Mouse (Mus musculus) cerebellum, postnatal 10 days (tissue): ENCODE data around the gene Sptb.

Experiments used
- DNase-seq, 2 experiments: peaks; one replicate each; pipeline ENCODE4 v3.0.0; 2021; ENCODE audit warnings: mixed read lengths in 2 of 2

Gene Sptb

GRCm38 (mm10) chr12:76604546-76604945 lies 105.8 kb downstream of the Sptb start:
- DNase-seq, result peak in 1 of 2 experiments; percentile 53

- no peak for DNase-seq
Measured at GRCm38 (mm10) chr12:76603779-76604178, 106.6 kb downstream of the Sptb start.

DNA sequence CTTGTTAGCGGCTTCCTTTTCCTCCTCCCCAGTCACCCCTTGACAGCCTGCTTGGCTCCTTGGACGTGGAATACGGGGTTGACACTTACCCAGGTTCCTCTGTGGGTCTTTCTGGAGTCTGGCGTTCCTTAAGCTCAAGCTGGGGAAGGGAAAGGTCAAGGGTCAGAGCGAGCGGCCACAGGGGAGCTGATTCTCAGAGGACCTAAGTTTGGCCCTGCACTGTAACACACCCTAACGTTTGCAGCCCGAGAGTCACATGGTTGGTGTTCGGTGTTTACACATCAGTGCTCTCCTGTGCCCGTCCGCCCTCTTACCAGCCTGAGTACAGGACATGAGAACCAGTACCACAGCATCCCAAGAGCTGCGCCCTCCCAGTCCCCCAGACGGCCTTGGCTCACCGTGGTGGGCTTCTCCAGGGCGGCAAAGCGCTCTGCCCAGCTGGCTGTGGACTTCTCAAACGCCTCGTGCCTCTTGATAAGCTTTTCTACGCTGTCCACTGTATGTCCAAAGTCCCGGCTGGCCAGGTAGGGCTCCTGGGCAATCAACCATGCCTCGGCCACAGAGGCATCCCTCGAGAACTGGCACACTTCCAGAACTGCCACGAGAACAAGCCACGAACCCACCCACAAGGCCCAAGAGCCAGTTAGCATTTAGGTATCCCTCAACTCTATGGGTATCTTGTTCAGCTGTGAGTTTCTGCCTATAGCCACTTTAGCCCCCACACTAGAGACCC lies 112.0 kb downstream of the Sptb start:
- DNase-seq, result no peak

- DNase-seq, result peak; percentile 53
Measured at GRCm38 (mm10) chr12:76597577-76598100, 112.7 kb downstream of the Sptb start.

- peak; percentile 88 to 91 for DNase-seq
Measured at GRCm38 (mm10) chr12:76596292-76597023, 113.9 kb downstream of the Sptb start.

- no peak for DNase-seq
Measured at GRCm38 (mm10) chr12:76595830-76596229, 114.5 kb downstream of the Sptb start.

- no peak for DNase-seq
Measured at GRCm38 (mm10) chr12:76594556-76594955, 115.8 kb downstream of the Sptb start.

- DNase-seq, result peak; percentile 70 to 75
Measured at GRCm38 (mm10) chr12:76593839-76594322, 116.5 kb downstream of the Sptb start.

GRCm38 (mm10) chr12:76593254-76593653 lies 117.1 kb downstream of the Sptb start:
- DNase-seq, result peak; percentile 52 to 65

DNA sequence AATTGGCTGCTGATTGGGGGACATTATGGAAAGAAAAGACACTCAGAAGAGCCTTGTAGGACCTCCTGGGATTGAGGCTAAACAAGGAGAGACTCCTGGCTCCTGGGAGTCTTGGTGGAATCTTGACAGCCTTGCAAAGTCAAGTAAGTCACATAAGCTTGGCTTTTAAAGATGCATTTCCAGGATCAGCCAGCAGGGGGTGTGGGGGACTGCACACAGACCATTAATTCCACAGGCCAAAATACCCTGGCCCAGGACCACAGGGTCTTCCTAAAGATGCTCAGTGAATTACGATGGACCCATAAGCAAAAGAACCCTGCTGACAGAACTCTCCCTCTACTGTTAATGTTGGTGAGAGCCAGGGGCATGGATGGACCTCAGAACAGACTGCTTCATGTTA lies 118.1 kb downstream of the Sptb start:
- DNase-seq, result peak; percentile 80 to 84

DNA sequence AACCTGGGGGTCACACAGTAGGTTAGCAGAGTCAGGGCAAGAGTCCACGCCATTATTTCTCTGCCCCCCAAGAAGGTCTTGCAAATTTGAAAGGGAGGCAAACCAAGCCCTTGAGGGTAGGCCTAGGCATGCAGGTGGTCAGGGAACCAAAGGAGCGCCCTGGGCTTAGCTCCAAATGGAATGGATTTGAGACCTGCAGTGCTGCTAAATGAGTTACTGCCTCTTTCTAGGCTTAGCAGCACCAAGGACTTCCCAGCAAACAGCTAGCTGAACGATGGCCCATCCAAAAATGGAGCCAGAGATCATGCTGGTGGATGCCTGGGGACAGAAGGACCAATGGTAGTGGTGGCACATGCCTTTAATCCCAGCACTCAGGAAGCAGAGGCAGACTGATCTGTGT lies 119.3 kb downstream of the Sptb start:
- peak in 1 of 2 experiments; percentile 49 for DNase-seq

DNA sequence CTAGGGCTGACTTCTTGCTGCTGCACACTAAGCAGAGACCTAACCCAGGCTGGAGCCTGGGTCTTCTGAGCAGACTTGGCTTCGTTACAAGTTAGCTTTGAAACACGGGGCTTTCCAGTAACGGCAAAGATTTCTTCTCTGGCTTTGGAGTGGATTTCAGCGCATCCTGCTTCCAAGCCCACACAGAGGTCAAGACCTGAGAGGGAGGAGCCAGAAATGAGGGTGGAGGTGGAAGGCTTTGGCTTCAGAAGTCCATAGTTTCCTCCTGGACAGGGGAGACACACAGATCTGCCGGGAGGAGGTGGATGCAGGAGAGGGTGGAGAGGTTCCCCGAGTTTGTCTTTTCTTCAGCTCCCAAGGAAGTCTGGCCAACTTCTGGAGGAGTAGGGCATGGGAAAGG lies 120.8 kb downstream of the Sptb start:
- DNase-seq, result no peak

- DNase-seq, result no peak
Measured at GRCm38 (mm10) chr12:76587357-76587756, 123.0 kb downstream of the Sptb start.

DNA sequence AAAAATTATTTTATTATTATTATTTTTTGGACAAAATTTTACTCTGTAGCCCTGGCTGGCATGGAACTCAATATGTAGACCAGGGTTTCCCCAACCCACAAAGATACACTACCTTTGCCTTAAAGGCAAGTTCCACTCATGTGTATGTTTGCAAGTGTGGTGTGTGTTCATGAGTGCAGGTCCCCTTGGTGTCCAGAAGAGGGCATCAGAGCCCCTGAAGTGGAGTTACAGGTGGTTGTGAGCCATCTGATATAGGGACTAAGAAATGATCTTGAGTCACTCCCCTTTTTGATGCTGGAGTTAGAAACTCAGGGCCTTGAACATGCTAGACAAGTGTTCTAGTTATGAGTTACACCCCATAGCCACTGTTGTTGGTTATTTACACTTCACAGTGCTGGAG lies 125.3 kb downstream of the Sptb start:
- no peak for DNase-seq

- no peak for DNase-seq
Measured at GRCm38 (mm10) chr12:76583454-76583853, 126.9 kb downstream of the Sptb start.

DNA sequence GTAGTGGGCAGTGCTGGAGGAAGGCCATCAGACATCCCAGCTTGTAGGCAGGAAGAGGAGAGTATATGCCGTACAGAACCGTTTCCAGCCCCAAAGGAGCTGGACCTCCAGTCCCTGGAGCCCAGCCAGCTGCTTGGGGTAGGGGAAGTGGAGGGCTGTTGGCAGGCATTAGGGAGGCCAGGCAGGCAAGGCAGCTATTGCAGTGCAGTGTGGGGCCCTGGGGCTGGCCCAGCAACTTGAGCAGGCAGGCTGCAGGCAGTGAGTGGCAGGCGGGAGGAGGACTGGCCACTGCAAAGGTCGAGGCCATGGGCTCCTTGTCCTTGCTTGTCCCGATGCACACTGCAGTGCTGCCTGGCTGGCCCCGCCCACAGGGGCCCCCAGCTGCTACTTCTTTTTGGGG lies 127.5 kb downstream of the Sptb start:
- peak; percentile 79 to 85 for DNase-seq

DNA sequence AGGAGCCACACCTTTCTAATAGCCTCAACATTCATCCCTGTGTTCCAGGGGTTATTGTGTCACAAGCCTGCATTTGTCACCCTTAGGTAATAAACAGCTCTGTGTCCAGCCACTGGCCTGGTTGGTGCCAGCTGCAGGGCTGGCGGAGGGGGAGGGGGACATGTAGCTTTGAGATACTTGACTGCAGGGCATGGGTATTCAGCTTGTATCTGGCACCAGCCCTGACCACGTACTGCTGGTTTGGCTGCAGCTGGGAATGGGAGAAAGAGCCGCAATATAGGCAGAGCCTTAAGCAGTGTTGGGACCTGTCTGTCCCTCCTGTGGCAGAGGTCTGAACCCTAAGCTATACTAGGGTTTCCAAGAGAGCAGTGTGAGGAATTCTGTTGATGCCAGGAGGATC lies 128.2 kb downstream of the Sptb start:
- no peak for DNase-seq

- no peak for DNase-seq
Measured at GRCm38 (mm10) chr12:76579806-76580205, 130.5 kb downstream of the Sptb start.

DNA sequence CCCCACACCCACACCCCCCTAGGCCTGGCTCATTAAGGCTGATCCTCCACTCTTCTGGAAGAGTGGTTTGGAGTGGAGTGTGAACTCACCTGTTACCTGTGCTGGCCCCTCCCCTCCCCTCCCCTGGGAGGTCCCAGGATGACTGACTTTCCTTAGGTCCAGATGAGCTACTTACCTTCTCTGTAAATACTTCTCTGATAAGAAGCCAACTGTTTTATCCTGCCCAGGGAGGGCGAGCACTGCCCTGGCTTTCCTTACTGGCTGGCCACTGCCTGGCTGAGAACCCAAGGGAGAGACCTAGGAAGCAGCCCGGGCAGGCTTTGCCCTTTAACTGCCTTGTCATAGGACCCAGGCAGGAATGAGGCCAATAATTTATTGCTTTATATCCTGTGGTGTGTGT lies 131.9 kb downstream of the Sptb start:
- DNase-seq, result no peak

GRCm38 (mm10) chr12:76577858-76578257 lies 132.5 kb downstream of the Sptb start:
- DNase-seq, result no peak

DNA sequence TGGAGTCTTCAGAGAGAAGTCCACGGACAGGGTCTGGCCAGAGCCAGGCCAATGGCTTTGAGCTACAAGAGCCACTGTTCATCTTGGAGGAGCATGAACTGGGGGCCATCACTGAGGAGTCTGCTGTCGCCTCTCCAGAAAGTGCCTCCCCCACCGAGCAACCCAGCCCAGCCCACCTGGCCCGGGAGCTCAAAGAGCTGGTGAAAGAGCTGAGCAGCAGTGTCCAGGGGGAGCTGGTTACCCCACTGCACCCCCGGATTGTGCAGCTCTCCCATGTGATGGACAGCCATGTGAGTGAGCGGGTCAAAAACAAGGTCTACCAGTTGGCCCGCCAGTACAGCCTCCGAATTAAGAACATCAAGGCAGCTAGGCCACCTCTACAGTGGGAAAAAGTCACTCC lies 133.5 kb downstream of the Sptb start:
- DNase-seq, result no peak

DNA sequence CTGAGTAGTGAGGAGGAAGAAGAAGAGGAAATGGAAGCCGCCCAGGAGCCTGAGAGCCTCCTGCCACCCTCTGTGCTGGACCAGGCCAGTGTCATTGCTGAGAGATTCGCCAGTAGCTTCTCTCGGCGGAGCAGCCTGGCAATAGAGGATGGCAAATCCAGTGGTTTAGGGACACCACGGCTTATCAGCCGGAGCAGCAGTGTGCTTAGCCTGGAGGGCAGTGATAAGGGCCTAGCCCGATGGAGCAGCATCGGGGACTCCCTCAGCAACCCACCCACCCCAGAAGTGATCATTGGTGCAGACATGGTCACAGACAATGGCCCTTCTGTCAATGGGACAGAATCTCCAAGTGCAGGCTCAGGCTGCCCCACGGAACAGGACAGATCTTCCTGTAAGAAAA lies 134.3 kb downstream of the Sptb start:
- DNase-seq, result no peak

DNA sequence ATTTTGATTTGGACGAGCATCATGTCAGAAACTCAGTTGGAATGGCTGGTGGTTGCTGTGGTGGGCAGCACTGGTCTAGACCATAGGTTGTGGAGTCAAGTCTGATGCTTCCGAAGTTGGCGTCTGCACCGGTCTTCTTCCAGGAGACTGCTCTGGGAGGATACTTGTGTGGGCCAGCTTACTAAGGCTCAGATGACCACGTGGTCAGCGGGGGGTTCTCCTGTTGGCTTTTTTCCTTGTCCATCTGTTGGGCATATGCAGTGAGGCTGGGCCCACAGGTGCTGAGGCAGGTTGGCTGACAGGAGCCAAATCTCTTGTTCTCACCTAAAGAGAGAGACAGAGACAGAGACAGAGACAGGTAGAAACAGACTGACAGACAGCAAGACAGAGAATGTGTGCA lies 135.5 kb downstream of the Sptb start:
- DNase-seq, result peak; percentile 88 to 90

DNA sequence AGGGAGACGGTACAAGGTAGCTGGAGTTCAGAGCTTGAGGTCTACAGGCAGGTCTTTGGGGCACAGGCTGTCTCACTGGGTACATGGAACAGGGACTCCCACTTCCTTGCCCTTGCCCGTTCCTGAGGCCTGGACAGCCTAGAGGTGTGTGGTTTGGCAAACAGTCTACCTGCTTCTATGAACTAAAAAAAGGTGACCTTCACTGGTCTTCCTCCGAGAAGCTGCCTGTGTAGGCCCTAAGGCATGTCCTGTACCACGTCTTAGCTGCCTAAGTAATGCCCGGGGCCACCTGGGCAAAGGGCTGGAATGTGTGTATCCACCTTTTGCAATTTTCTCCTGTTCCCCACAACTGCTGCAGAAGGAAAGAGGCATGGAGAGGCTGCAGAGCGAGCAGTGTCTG lies 137.0 kb downstream of the Sptb start:
- DNase-seq, result no peak
